Mouse (Mus musculus): ENCODE measurements around the gene Enthd1.
"Not testable (repeated sequence)": the region's sequence is repeated elsewhere in the genome, so short reads cannot be mapped to it uniquely, and the experiment has no call there.

Enthd1 gene

GRCm38 (mm10) chr15:80538075-80538474 lies 26.9 kb downstream of the Enthd1 start:
- DNase-seq (ENCODE audit: low spot score): no peak

GRCm38 (mm10) chr15:80536051-80536450 lies 28.9 kb downstream of the Enthd1 start:
- no peak for DNase-seq (ENCODE audit: low spot score)

GRCm38 (mm10) chr15:80533274-80533673 lies 31.7 kb downstream of the Enthd1 start:
- no peak for DNase-seq (ENCODE audit: low spot score)

- DNase-seq (ENCODE audit: low spot score): no peak
Observed at GRCm38 (mm10) chr15:80532281-80533072, 32.5 kb downstream of the Enthd1 start.

GRCm38 (mm10) chr15:80531026-80531425 lies 33.9 kb downstream of the Enthd1 start:
- DNase-seq (ENCODE audit: low spot score): no peak

- no peak for DNase-seq (ENCODE audit: low spot score)
Observed at GRCm38 (mm10) chr15:80529955-80530869, 34.7 kb downstream of the Enthd1 start.

- no peak for DNase-seq (ENCODE audit: low spot score)
Observed at GRCm38 (mm10) chr15:80521661-80522388, 43.1 kb downstream of the Enthd1 start.

- DNase-seq (ENCODE audit: low spot score): no peak
Observed at GRCm38 (mm10) chr15:80519931-80520330, 45.0 kb downstream of the Enthd1 start.

- DNase-seq (ENCODE audit: low spot score): no peak
Observed at GRCm38 (mm10) chr15:80518567-80519223, 46.3 kb downstream of the Enthd1 start.

GRCm38 (mm10) chr15:80517996-80518395 lies 47.0 kb downstream of the Enthd1 start:
- DNase-seq (ENCODE audit: low spot score): no peak

GRCm38 (mm10) chr15:80516525-80516924 lies 48.4 kb downstream of the Enthd1 start:
- no peak for DNase-seq (ENCODE audit: low spot score)

GRCm38 (mm10) chr15:80505086-80505485 lies 59.9 kb downstream of the Enthd1 start:
- DNase-seq (ENCODE audit: low spot score): no peak

- DNase-seq (ENCODE audit: low spot score): not testable (repeated sequence)
Observed at GRCm38 (mm10) chr15:80503155-80503554, 61.8 kb downstream of the Enthd1 start.

GRCm38 (mm10) chr15:80502741-80503140 lies 62.2 kb downstream of the Enthd1 start:
- DNase-seq (ENCODE audit: low spot score): no peak

- DNase-seq (ENCODE audit: low spot score): no peak
Observed at GRCm38 (mm10) chr15:80501106-80502096, 63.6 kb downstream of the Enthd1 start.

- no peak for DNase-seq (ENCODE audit: low spot score)
Observed at GRCm38 (mm10) chr15:80500426-80500825, 64.5 kb downstream of the Enthd1 start.

GRCm38 (mm10) chr15:80497733-80498132 lies 67.2 kb downstream of the Enthd1 start:
- not testable (repeated sequence) for DNase-seq (ENCODE audit: low spot score)

GRCm38 (mm10) chr15:80491505-80491904 lies 73.5 kb downstream of the Enthd1 start:
- no peak for DNase-seq (ENCODE audit: low spot score)

- DNase-seq (ENCODE audit: low spot score): no peak
Observed at GRCm38 (mm10) chr15:80490151-80490550, 74.8 kb downstream of the Enthd1 start.

GRCm38 (mm10) chr15:80488658-80489057 lies 76.3 kb downstream of the Enthd1 start:
- DNase-seq (ENCODE audit: low spot score): no peak

All from layer of hippocampus, adult 9-10 months (tissue).